Mouse (Mus musculus): Measurements from ENCODE around the gene Acox2. TPM values are rescaled to one million over a fixed set of nuclear protein-coding genes. Genes with fewer than 3 reads are reported as not detected.

Gene Acox2
- polyA plus RNA-seq, 1 experiment from 2014 or later = 1.0 TPM

GRCm38 (mm10) chr14:8214299-8215207 is 44.6 kb downstream of the Acox2 start:
- H3K4me2 ChIP-seq = peak overlapping the region; percentile 94
- 3% methylated on average over 59 of the region's 63 CpGs for whole genome bisulfite sequencing
- H3K27ac ChIP-seq (ENCODE audit: low read depth, low read length) = peak overlapping the region; percentile 94
- H3K36me3 ChIP-seq (ENCODE audit: control insufficient read depth, insufficient read depth, low read length) = no peaks in the 10 kb centered on the region
- H3K9ac ChIP-seq (ENCODE audit: low read depth, low read length) = peak overlapping the region; percentile 92
- DNase-seq (ENCODE audit: low spot score) (peak; percentile 78), ATAC-seq (replicated peaks; ENCODE audit: low FRiP score) (peak; percentile 74)
- H3K4me3 ChIP-seq (ENCODE audit: low read depth, low read length) = peak overlapping the region; percentile 79
- H3K4me1 ChIP-seq (replicated peaks; ENCODE audit: control insufficient read depth, insufficient read depth, low read length) = peaks cover 8% of the 10 kb centered on the region; the same call in 1 of the 2 replicates
- no peaks in the 10 kb centered on the region; the same call in 1 of the 2 replicates for H3K27me3 ChIP-seq (replicated peaks; ENCODE audit: control insufficient read depth, insufficient read depth, low read length)
- no peaks in the 10 kb centered on the region for H3K9me3 ChIP-seq (ENCODE audit: control insufficient read depth, low read length)

DNA sequence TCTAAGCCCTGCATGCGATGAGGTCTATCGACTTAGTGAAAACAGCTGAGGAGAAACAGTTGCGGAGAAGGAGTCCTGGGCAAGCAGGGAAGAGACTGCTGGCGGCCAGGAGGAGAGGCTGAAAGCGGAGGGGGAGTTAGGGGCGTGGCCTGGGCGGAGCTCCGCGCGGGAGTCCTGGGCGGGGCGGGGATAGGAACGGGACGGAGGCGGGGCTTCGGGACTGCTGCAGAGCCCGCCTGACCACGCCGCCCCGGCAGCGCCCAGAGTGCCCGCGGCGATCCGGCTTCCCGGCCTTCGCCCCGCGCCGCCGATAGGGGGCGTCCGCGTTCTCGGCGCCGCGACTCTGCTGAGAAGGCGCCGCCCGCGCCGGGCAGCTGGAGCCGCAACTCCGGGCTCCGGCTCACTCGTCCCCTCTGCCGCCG is 45.3 kb downstream of the Acox2 start, which contains the start of gene Kctd6:
Kctd6 (plus strand) TSS at position 338 of the 422 bp plus-strand sequence.
- H3K4me1 ChIP-seq (replicated peaks; ENCODE audit: control insufficient read depth, insufficient read depth, low read length) = peaks cover 8% of the 10 kb centered on the region; the same call in 1 of the 2 replicates
- peak within 1 kb of the TSS; percentile 92 for H3K9ac ChIP-seq (ENCODE audit: low read depth, low read length)
- 0% methylated on average over 33 of the region's 49 CpGs for WGBS
- peak within 1 kb of the TSS; percentile 79 for H3K4me3 ChIP-seq (ENCODE audit: low read depth, low read length)
- peak; percentile 99 for DNase-seq (ENCODE audit: low spot score)
- H3K27ac ChIP-seq (ENCODE audit: low read depth, low read length) = peak within 1 kb of the TSS; percentile 94
- ATAC-seq (replicated peaks; ENCODE audit: low FRiP score) = peak; percentile 96
- H3K36me3 ChIP-seq (ENCODE audit: control insufficient read depth, insufficient read depth, low read length) = no peaks in the 10 kb centered on the region
- no peaks in the 10 kb centered on the region; the same call in 1 of the 2 replicates for H3K27me3 ChIP-seq (replicated peaks; ENCODE audit: control insufficient read depth, insufficient read depth, low read length)
- peak within 1 kb of the TSS; percentile 94 for H3K4me2 ChIP-seq
- H3K9me3 ChIP-seq (ENCODE audit: control insufficient read depth, low read length) = no peaks in the 10 kb centered on the region

- DNase-seq (ENCODE audit: low spot score) (no peak), ATAC-seq (replicated peaks; ENCODE audit: low FRiP score) (no peak)
- H3K4me1 ChIP-seq (replicated peaks; ENCODE audit: control insufficient read depth, insufficient read depth, low read length) = peaks cover 8% of the 10 kb centered on the region; the same call in 1 of the 2 replicates
- no peaks in the 10 kb centered on the region for H3K9me3 ChIP-seq (ENCODE audit: control insufficient read depth, low read length)
- 75% methylated on average over 2 of the region's 2 CpGs for WGBS
- no peak overlapping the region for H3K27ac ChIP-seq (ENCODE audit: low read depth, low read length)
- no peak overlapping the region for H3K9ac ChIP-seq (ENCODE audit: low read depth, low read length)
- H3K27me3 ChIP-seq (replicated peaks; ENCODE audit: control insufficient read depth, insufficient read depth, low read length) = no peaks in the 10 kb centered on the region; the same call in 1 of the 2 replicates
- H3K4me2 ChIP-seq = no peak overlapping the region
- no peak overlapping the region for H3K4me3 ChIP-seq (ENCODE audit: low read depth, low read length)
- no peaks in the 10 kb centered on the region for H3K36me3 ChIP-seq (ENCODE audit: control insufficient read depth, insufficient read depth, low read length)
Observed at GRCm38 (mm10) chr14:8212996-8213395, 46.2 kb downstream of the Acox2 start.

- WGBS = 94% methylated on average over 2 of the region's 2 CpGs
- DNase-seq (ENCODE audit: low spot score) (no peak), ATAC-seq (replicated peaks; ENCODE audit: low FRiP score) (no peak)
- no peaks in the 10 kb centered on the region for H3K36me3 ChIP-seq (ENCODE audit: control insufficient read depth, insufficient read depth, low read length)
- no peaks in the 10 kb centered on the region for H3K9me3 ChIP-seq (ENCODE audit: control insufficient read depth, low read length)
- H3K4me1 ChIP-seq (replicated peaks; ENCODE audit: control insufficient read depth, insufficient read depth, low read length) = 0 out of 2 replicates have a peak, but pooled peaks cover 2% of the 10 kb centered on the region
- H3K27ac ChIP-seq (ENCODE audit: low read depth, low read length) = no peak overlapping the region
- no peak overlapping the region for H3K9ac ChIP-seq (ENCODE audit: low read depth, low read length)
- H3K4me3 ChIP-seq (ENCODE audit: low read depth, low read length) = no peak overlapping the region
- no peak overlapping the region for H3K4me2 ChIP-seq
- no peaks in the 10 kb centered on the region for H3K27me3 ChIP-seq (replicated peaks; ENCODE audit: control insufficient read depth, insufficient read depth, low read length)
Observed at GRCm38 (mm10) chr14:8209896-8210295, 49.3 kb downstream of the Acox2 start.

DNA sequence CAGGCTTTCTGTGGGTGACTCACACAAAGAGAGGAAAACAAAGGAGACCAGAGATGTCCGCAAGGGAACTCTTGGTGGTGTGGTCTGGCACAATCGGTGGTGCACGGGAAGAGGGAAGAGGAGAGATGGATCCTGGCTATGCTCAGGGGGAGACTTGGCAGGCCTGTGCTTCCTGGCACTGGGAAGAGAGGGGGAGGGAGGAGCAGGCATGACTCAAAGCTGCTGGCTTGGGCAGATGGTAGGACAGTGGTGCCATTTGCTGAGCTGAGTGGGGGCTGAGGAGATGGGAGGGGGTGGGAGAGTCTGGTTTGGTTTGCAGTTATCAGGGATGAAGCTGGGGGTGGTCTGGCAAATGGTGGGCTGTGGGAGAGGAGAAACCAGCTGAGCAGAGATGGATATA is 50.3 kb downstream of the Acox2 start:
- no peaks in the 10 kb centered on the region for H3K27me3 ChIP-seq (replicated peaks; ENCODE audit: control insufficient read depth, insufficient read depth, low read length)
- no peak overlapping the region for H3K27ac ChIP-seq (ENCODE audit: low read depth, low read length)
- ATAC-seq (replicated peaks; ENCODE audit: low FRiP score) (no peak), DNase-seq (ENCODE audit: low spot score) (no peak)
- no peak overlapping the region for H3K4me3 ChIP-seq (ENCODE audit: low read depth, low read length)
- H3K4me2 ChIP-seq = no peak overlapping the region
- no peaks in the 10 kb centered on the region for H3K36me3 ChIP-seq (ENCODE audit: control insufficient read depth, insufficient read depth, low read length)
- 65% methylated on average over 3 of the region's 3 CpGs for WGBS
- H3K4me1 ChIP-seq (replicated peaks; ENCODE audit: control insufficient read depth, insufficient read depth, low read length) = 0 out of 2 replicates have a peak, but pooled peaks cover 2% of the 10 kb centered on the region
- no peaks in the 10 kb centered on the region for H3K9me3 ChIP-seq (ENCODE audit: control insufficient read depth, low read length)
- no peak overlapping the region for H3K9ac ChIP-seq (ENCODE audit: low read depth, low read length)

DNA sequence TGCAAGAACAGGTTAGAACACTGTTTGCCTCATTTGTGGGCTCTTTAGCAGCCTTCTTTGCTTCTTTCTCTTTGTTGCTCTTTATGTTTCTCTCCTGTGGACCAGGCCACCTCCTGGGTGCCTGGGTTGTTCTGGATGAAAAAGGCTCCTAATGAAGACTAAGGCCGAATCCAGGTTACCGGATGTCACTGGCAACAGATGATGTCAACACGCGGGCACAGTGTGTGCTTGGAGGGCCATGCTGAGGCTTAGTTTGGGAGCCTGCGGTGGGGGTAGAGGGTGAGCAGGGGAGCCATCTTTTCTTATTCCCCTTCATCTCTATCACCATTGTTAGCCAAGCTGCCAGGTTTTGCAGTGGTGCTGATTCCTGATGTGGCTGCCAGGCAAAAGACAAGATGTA is 51.6 kb downstream of the Acox2 start:
- no peak for ATAC-seq (replicated peaks; ENCODE audit: low FRiP score)
- Histone ChIP-seq H3K36me3 (ENCODE audit: control insufficient read depth, insufficient read depth, low read length) (no peaks in the 10 kb centered on the region), H3K27ac (ENCODE audit: low read depth, low read length) (no peak overlapping the region), H3K4me1 (replicated peaks; ENCODE audit: control insufficient read depth, insufficient read depth, low read length) (0 out of 2 replicates have a peak, but pooled peaks cover 2% of the 10 kb centered on the region), H3K4me2 (no peak overlapping the region), H3K9ac (ENCODE audit: low read depth, low read length) (no peak overlapping the region), H3K27me3 (replicated peaks; ENCODE audit: control insufficient read depth, insufficient read depth, low read length) (no peaks in the 10 kb centered on the region), H3K9me3 (ENCODE audit: control insufficient read depth, low read length) (no peaks in the 10 kb centered on the region), H3K4me3 (ENCODE audit: low read depth, low read length) (no peak overlapping the region)
- 79% methylated on average over 5 of the region's 5 CpGs for WGBS
- no peak for DNase-seq (ENCODE audit: low spot score)

DNA sequence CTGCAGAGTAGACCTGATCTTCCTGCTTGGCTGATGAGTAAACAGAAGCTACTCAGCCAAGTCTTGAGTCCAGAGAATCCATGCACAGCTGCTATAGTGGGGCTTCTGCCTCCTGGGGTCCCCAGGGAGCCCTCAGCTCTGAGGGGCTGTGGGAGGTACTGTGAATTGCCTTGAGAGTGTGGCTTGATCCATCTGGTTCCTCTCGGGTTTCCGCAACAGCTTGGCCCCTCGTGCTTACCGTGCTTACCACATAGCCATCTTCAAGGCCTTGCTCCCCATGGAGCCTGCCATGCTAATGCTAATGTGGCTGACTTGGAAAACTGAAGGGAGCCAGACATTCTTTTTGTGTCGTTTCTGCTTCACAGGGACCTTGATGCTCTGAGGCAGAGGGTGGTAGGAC is 52.0 kb downstream of the Acox2 start:
- ATAC-seq (replicated peaks; ENCODE audit: low FRiP score) (no peak), DNase-seq (ENCODE audit: low spot score) (no peak)
- H3K27me3 ChIP-seq (replicated peaks; ENCODE audit: control insufficient read depth, insufficient read depth, low read length) = no peaks in the 10 kb centered on the region
- no peak overlapping the region for H3K4me3 ChIP-seq (ENCODE audit: low read depth, low read length)
- H3K27ac ChIP-seq (ENCODE audit: low read depth, low read length) = no peak overlapping the region
- WGBS = 59% methylated on average over 5 of the region's 5 CpGs
- no peaks in the 10 kb centered on the region for H3K36me3 ChIP-seq (ENCODE audit: control insufficient read depth, insufficient read depth, low read length)
- H3K4me1 ChIP-seq (replicated peaks; ENCODE audit: control insufficient read depth, insufficient read depth, low read length) = 0 out of 2 replicates have a peak, but pooled peaks cover 2% of the 10 kb centered on the region
- H3K9ac ChIP-seq (ENCODE audit: low read depth, low read length) = no peak overlapping the region
- H3K4me2 ChIP-seq = no peak overlapping the region
- no peaks in the 10 kb centered on the region for H3K9me3 ChIP-seq (ENCODE audit: control insufficient read depth, low read length)

GRCm38 (mm10) chr14:8206179-8206910 is 52.8 kb downstream of the Acox2 start:
- Histone ChIP-seq H3K4me1 (replicated peaks; ENCODE audit: control insufficient read depth, insufficient read depth, low read length) (0 out of 2 replicates have a peak, but pooled peaks cover 2% of the 10 kb centered on the region), H3K27ac (ENCODE audit: low read depth, low read length) (no peak overlapping the region), H3K9me3 (ENCODE audit: control insufficient read depth, low read length) (no peaks in the 10 kb centered on the region), H3K36me3 (ENCODE audit: control insufficient read depth, insufficient read depth, low read length) (no peaks in the 10 kb centered on the region), H3K9ac (ENCODE audit: low read depth, low read length) (no peak overlapping the region), H3K27me3 (replicated peaks; ENCODE audit: control insufficient read depth, insufficient read depth, low read length) (no peaks in the 10 kb centered on the region), H3K4me2 (no peak overlapping the region), H3K4me3 (ENCODE audit: low read depth, low read length) (no peak overlapping the region)
- DNase-seq (ENCODE audit: low spot score) = no peak
- WGBS = 53% methylated on average over 9 of the region's 9 CpGs
- ATAC-seq (replicated peaks; ENCODE audit: low FRiP score) = no peak

Data from liver, embryonic 11.5 days (tissue).